In the genomic region with DNA sequence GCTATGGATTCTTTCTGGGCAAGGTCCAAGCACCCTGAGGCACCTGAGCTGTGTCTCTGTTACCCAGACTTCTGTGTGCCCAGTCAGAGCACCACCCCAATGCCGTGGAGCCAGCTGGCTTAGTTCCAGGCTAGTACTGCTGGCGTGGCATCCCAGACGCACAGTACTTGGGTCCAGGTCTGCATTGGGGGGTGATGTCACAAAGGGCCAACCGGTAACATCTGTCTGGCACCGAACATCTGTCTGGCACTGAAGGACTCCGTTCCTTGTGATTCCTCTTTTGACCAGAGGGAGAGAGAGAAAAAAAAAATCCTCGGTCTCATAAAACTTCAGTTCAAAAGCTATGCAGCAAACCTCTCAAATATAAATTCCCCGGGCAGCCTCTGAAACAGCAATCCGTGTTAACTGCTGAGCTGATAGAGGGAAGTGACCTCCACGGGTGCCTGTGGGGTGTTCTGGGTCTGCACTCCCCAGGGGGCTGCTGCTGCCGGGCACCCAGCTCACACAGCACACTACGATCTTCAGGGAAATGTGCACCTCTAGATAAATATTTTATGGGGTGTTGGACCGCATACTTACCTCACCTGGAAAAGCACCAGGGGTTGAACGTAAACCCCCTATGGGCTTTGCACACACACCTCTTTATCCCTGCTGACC, we compare ENCODE assay signal across 9 mouse cellular contexts. TPM values are rescaled to one million over a fixed set of nuclear protein-coding genes. Genes with fewer than 3 reads are reported as not detected.
DNase-seq lines count a peak whose midpoint lies in the region; ATAC-seq and TF ChIP-seq lines count a peak whose summit lies in the region.
"Had no signal": no experiment of that assay in that cellular context is flagged by ENCODE, and none has a peak within 500 bp of the region (broad histone marks: within the 10 kb centered on the region; RNA-seq: fewer than 3 reads in every experiment).

No protein-coding gene starts in this region.

- H3K4me2 ChIP-seq in forebrain, postnatal 0 days (ENCODE audit: low read depth): peak overlapping the region; percentile 84
- H3K4me2 ChIP-seq in kidney, embryonic 16.5 days (replicated peaks; ENCODE audit: low read depth, low read length): peak overlapping the region; percentile 92
- H3K4me2 ChIP-seq in midbrain, embryonic 15.5 days: peak overlapping the region; percentile 95

- no peaks in the 10 kb centered on the region for H3K36me3 ChIP-seq in forebrain, postnatal 0 days (ENCODE audit: insufficient read depth)
- H3K36me3 ChIP-seq in kidney, embryonic 16.5 days (ENCODE audit: insufficient read depth, low read length): no peaks in the 10 kb centered on the region
- H3K36me3 ChIP-seq in midbrain, embryonic 15.5 days (replicated peaks): no peaks in the 10 kb centered on the region

- no peaks in the 10 kb centered on the region for H3K9me3 ChIP-seq in forebrain, postnatal 0 days (ENCODE audit: low read length)
- H3K9me3 ChIP-seq in kidney, embryonic 16.5 days (ENCODE audit: low read length): no peaks in the 10 kb centered on the region
- no peaks in the 10 kb centered on the region for H3K9me3 ChIP-seq in midbrain, embryonic 15.5 days

- peaks cover 14% of the 10 kb centered on the region for H3K4me1 ChIP-seq in forebrain, postnatal 0 days (ENCODE audit: insufficient read depth)
- H3K4me1 ChIP-seq in kidney, embryonic 16.5 days (ENCODE audit: insufficient read depth, low read length): peaks cover 23% of the 10 kb centered on the region
- peaks cover 40% of the 10 kb centered on the region for H3K4me1 ChIP-seq in midbrain, embryonic 15.5 days

- no peak overlapping the region for H3K9ac ChIP-seq in forebrain, postnatal 0 days
- H3K9ac ChIP-seq in kidney, embryonic 16.5 days (replicated peaks; ENCODE audit: low read length): no peak overlapping the region
- no peak overlapping the region for H3K9ac ChIP-seq in midbrain, embryonic 15.5 days

- 17% methylated on average over 14 of the region's 14 CpGs for WGBS in forebrain, postnatal 0 days
- WGBS in kidney, embryonic 16.5 days: 21% methylated on average over 14 of the region's 14 CpGs
- WGBS in midbrain, embryonic 15.5 days: 21% methylated on average over 14 of the region's 14 CpGs

- TF ChIP-seq CTCF in brain, embryonic 14.5 days (IDR thresholded peaks at IDR 0.05; ENCODE audit: borderline replicate concordance, extremely low read depth, insufficient read depth, insufficient read length): no peak
- no peak for TF ChIP-seq CTCF in forebrain, postnatal 0 days (IDR thresholded peaks at IDR 0.05; ENCODE audit: low read depth)

- H3K4me3 ChIP-seq in forebrain, postnatal 0 days (ENCODE audit: low read depth, low read length): peak overlapping the region; percentile 39
- peak overlapping the region; percentile 58 for H3K4me3 ChIP-seq in kidney, embryonic 16.5 days (ENCODE audit: low read length)
- H3K4me3 ChIP-seq in midbrain, embryonic 15.5 days: peak overlapping the region; percentile 45
- H3K4me3 ChIP-seq: erythroblast, embryonic 14.5 days had no signal

- H3K27me3 ChIP-seq in forebrain, postnatal 0 days (ENCODE audit: insufficient read depth, low read length): peaks cover 69% of the 10 kb centered on the region
- peaks cover 78% of the 10 kb centered on the region for H3K27me3 ChIP-seq in kidney, embryonic 16.5 days (ENCODE audit: insufficient read depth, low read length)
- peaks cover 86% of the 10 kb centered on the region for H3K27me3 ChIP-seq in midbrain, embryonic 15.5 days (replicated peaks)

- H3K27ac ChIP-seq in forebrain, postnatal 0 days (ENCODE audit: low read depth, low read length): no peak overlapping the region
- no peak overlapping the region for H3K27ac ChIP-seq in kidney, embryonic 16.5 days (ENCODE audit: low read length)
- no peak overlapping the region for H3K27ac ChIP-seq in midbrain, embryonic 15.5 days

- DNase-seq in frontal cortex, adult 2 months (ENCODE audit: extremely low spot score in 1 of 2, low spot score in 1 of 2): no peak
- DNase-seq in brain, embryonic 14.5 days (ENCODE audit: low read depth): peak; percentile 32
- no peak for DNase-seq in forebrain, postnatal 0 days
- no peak for DNase-seq in urinary bladder, postnatal 4 days (ENCODE audit: low spot score in 2 of 2)
- DNase-seq in layer of hippocampus, adult 9-11 months: no peak

- TF ChIP-seq POLR2A in brain, embryonic 14.5 days (IDR thresholded peaks at IDR 0.05; ENCODE audit: borderline replicate concordance, extremely low read depth, insufficient read depth, insufficient read length, poor library complexity, severe bottlenecking): no peak

- peak; percentile 15; the same call in 1 of the 2 replicates for ATAC-seq in frontal cortex, adult (ENCODE audit: low TSS enrichment)
- ATAC-seq in forebrain, postnatal 0 days: no peak
- ATAC-seq in kidney, embryonic 16.5 days (ENCODE audit: low FRiP score, low TSS enrichment): no peak
- no peak for ATAC-seq in midbrain, embryonic 15.5 days (replicated peaks)

RNA-seq across cellular contexts. Expression of gene H6pd, which starts 22.5 kb away (rescaled TPM):
- polyA plus RNA-seq in frontal cortex, adult 2 months (2012; rRNA removed): 4.4 and 5.7 TPM in 2 replicates
- 3.2 and 5.8 TPM in 2 replicates for polyA plus RNA-seq in brain, embryonic 14.5 days (2012; rRNA removed)
- 6.5 and 8.4 TPM in 2 replicates for total RNA-seq in forebrain, postnatal 0 days (2014; rRNA removed)
- polyA plus RNA-seq in forebrain, postnatal 0 days (2015; fragmentation: Nextera tagmentation; extraction: Ambion mirVana): 1.7 and 3.1 TPM in 2 replicates
- polyA plus RNA-seq in kidney, embryonic 16.5 days (2015; fragmentation: Nextera tagmentation; extraction: Ambion mirVana): 22.8 and 24.7 TPM in 2 replicates
- 2.5 and 3.1 TPM in 2 replicates for polyA plus RNA-seq in midbrain, embryonic 15.5 days (2015; fragmentation: Nextera tagmentation; extraction: Ambion mirVana)

RNA-seq across cellular contexts. Expression of gene Gpr157, which starts 55.8 kb away (rescaled TPM):
- polyA plus RNA-seq in frontal cortex, adult 2 months (2012; rRNA removed): 1.4 and 1.8 TPM in 2 replicates
- 0.85 and 1.2 TPM in 2 replicates for polyA plus RNA-seq in brain, embryonic 14.5 days (2012; rRNA removed)
- total RNA-seq in forebrain, postnatal 0 days (2014; rRNA removed): 1.3 and 1.8 TPM in 2 replicates
- 0.31 TPM in 2 replicates for polyA plus RNA-seq in forebrain, postnatal 0 days (2015; fragmentation: Nextera tagmentation; extraction: Ambion mirVana)
- polyA plus RNA-seq in kidney, embryonic 16.5 days (2015; fragmentation: Nextera tagmentation; extraction: Ambion mirVana): 0.40 and 0.51 TPM in 2 replicates
- 0.32 and 0.55 TPM in 2 replicates for polyA plus RNA-seq in midbrain, embryonic 15.5 days (2015; fragmentation: Nextera tagmentation; extraction: Ambion mirVana)
